Mouse (Mus musculus): ENCODE data around the gene Rhno1.
A peak's percentile ranks its signal among the peaks of the same experiment; 100 is the strongest.

Rhno1 gene

DNA sequence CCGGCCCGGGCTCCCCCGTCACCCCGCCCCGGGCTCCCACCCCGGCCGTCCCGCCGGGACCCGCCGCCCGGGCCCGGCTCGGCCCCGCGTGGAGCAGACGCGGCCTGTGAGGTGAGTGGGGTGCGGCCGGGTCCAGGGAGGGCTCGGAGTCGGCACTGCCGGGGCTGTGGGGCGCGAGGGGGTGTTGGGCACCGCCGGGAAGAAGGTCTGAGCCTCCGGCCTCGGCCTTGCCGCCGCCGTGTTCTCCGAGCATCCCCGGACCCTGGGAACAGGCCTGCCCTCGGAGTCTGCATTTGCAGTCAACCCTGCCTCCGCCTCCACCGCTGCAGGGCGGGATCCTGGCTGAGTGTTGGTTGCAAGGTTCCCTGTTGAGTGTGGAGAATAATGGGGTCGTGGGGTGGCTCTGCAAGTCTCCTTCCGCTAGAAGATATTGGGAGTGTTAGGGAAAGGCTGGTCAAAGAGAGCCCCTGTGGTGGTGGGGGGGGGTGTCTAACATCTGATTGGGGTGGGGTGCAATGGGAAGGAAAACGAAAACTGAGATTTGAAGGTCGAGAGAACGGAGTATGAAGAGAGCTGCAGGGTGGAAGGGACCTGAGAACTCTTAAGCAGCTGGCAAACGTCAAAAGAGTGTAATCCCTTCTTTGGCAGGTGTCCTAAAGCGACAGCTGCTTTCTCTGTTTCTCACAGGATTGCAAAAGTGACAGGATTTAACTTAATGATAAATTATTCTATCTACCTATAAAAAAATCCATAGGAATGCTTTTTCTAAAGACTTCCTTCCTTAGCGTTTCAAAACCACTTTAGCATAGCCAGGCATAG, 505 bp upstream of the Rhno1 start:
- DNase-seq (ENCODE audit: low spot score in 2 of 2), result peak in 1 of 2 experiments; percentile 28

- no peak for DNase-seq (ENCODE audit: low spot score in 2 of 2)
Measured at GRCm38 (mm10) chr6:128361901-128362300, 810 bp downstream of the Rhno1 start.

GRCm38 (mm10) chr6:128358999-128359398, 3.7 kb downstream of the Rhno1 start:
- DNase-seq (ENCODE audit: low spot score in 2 of 2), result peak in 1 of 2 experiments; percentile 69

DNA sequence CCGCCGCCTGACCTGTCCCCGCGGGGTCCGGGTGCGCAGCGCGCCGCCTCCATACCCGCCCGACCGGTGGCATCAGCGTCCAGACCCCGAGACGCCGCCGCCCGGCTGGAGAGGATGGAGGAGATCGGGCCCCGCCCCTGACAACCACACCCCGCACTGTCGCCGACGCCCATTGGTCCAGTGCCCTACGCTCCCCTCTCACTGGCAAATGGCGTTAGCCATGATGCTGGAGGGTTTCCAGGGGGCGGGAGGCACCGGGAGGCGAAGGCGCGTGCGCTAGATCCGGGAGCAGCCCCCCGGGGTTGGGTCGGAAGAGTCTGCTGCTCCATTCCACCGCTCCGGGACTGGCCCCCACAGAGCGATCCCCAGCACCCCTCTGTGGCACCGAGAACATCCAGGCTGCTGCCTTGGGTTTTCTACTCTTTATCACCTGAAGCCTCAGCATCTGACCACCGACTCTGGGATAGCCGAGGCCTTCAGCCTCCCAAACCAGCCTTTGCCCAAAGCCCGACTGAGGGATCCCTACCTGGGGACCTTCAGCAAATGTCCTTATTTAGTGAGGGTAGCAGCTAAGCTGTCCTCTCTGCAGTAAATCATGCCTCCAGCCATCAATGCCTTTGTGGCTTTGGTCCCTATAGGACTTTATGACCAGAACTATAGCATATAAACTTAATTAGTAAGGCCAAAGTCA, 6.8 kb downstream of the Rhno1 start, which contains the start of gene Tulp3:
Gene Tulp3, minus strand, starts transcription at position 126 of the 691 bp plus-strand sequence.
- DNase-seq (ENCODE audit: low spot score in 2 of 2), result peak; percentile 95 to 96

DNA sequence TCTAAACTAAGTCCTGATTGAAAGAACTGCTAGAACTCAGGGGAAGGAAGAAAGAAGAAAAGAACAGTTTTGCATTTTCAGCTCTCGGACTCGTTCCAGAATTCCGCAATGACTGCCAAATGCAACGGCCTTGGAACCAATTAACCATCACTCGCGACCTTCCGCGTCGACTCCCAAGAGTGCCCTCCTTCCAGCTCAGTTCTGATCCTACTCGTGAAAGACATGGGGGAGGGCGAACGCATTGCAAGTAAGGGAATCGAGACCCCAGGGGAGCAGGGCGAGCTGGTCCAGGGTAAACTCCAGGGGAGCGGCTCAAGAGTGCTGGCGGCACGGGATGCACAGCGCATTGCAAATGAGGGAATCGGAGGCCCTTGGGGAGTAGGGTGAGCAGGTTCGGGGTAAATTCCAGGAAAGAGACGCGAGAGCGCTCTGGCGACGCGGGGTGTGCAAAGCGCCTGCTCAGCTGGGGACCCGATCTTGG, 7.5 kb downstream of the Rhno1 start:
- peak; percentile 48 to 49 for DNase-seq (ENCODE audit: low spot score in 2 of 2)

DNA sequence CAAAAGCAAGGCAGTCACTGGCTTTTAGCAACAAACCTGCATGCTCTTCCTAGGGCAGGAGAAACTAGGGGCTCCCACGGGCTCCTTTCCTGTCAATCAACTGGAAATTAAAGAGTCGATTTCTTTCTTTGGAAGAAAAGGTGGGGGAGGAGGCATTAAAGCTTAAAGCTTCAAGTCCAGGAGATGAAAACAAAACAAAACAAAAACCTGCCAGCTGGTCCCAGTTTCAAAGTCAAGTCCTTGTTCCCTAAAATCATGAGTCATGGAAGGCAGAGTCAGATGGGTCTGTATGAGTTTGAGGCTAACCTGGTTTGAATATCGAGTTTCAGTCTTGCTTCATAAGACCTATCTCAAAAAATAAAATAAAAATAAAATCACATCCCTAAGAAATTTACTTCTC, 8.6 kb downstream of the Rhno1 start:
- no peak for DNase-seq (ENCODE audit: low spot score in 2 of 2)

- DNase-seq (ENCODE audit: low spot score in 2 of 2), result peak; percentile 32 to 45
Measured at GRCm38 (mm10) chr6:128349711-128350110, 13.0 kb downstream of the Rhno1 start.

- DNase-seq (ENCODE audit: low spot score in 2 of 2), result no peak
Measured at GRCm38 (mm10) chr6:128346782-128347181, 15.9 kb downstream of the Rhno1 start.

- no peak for DNase-seq (ENCODE audit: low spot score in 2 of 2)
Measured at GRCm38 (mm10) chr6:128345623-128346022, 17.1 kb downstream of the Rhno1 start.

GRCm38 (mm10) chr6:128341956-128342723, 20.6 kb downstream of the Rhno1 start:
- DNase-seq (ENCODE audit: low spot score in 2 of 2), result no peak

DNA sequence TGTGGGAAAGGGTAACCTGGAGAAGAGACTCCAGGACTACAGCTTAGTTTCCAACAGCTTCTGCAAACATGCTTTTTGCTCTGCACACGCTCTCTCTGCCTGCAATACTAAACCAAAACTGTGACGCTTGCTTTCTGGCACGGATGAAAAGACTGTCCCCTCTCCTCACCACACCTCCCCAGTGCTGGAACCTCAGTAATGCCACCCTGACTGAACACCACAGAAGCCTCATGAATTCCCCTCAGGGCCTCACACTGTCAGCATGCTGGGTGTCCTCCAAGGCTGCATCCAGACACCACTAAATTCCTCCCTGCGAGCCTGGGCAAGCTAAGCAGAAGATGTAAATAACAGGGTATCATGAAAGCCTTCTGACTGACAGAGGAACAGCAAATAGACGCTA, 23.8 kb downstream of the Rhno1 start:
- DNase-seq (ENCODE audit: low spot score in 2 of 2), result no peak

- no peak for DNase-seq (ENCODE audit: low spot score in 2 of 2)
Measured at GRCm38 (mm10) chr6:128337467-128337866, 25.2 kb downstream of the Rhno1 start.

DNA sequence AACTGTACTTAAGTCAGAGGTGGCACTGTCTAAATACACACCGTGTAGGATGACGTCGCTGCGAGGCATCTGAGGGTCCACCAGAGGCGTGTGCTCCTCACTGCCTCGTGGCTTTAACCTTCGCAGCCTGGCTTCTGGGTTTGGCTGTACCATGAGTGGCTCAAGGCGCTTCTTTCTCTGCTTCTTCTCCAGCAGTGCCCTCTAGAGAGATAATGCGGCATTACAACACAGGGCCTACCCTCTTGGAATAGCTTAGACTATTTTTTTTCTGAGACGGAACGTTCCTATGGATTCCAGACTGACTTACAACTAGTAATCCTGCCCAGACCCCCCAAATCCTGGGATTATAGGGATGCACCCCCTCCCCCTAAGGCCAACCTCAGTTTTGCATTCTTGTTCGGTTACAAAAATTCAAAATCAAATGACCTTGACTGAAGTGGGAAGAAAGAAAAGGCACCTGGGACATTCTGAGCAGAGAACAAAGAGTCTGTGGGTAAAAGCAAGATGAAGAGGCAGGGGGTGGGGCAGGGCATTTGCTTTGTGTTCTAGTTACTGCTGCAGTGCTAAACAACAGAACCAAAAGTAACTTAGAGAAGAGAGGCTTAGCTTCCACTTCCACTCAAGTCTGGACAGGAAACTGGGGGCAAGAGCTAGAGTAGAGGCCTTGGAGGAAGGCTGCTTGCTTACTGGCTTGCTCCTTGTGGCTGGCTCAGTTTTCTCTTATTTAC, 28.1 kb downstream of the Rhno1 start:
- DNase-seq (ENCODE audit: low spot score in 2 of 2), result peak in 1 of 2 experiments; percentile 67

DNA sequence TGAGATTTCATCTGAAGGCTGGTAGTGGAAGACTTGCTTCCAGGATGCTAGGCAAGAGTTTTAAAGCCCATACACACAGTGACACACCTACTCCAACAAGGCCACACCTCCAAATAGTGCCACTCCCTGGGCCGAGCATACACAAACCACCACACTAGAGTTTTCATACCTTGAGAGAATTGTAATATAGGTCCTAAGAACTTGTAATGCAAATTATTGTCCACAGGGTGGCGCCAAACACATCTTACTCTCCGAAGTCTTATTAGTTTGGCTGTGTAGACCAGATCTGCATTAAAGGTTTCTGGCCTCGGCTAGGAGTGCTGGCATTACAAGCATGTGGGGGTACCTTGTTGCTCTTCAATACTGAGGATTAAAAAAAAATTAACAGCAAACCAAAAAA, 44.4 kb downstream of the Rhno1 start:
- peak in 1 of 2 experiments; percentile 55 for DNase-seq (ENCODE audit: low spot score in 2 of 2)

GRCm38 (mm10) chr6:128315597-128315996, 47.1 kb downstream of the Rhno1 start:
- no peak for DNase-seq (ENCODE audit: low spot score in 2 of 2)

- DNase-seq (ENCODE audit: low spot score in 2 of 2), result no peak
Measured at GRCm38 (mm10) chr6:128314796-128315195, 47.9 kb downstream of the Rhno1 start.

DNA sequence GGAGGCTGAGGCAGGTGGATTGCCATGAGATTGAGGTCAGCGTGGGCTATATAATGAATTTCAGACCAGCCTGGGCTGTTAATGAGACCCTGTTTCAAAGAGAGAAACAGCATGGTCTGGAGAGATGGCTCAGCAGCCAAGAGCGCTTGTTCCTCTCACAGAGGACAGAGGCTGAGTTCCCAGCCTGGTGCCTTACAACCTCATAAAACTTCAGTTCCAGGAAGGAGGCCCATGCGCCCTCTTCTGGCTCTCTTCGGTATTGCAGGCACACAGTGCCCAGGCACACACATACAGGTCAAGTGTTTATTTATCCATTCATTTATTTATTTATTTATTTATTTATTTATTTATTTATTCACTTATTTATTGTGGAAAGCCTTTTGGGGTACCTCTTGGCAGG, 54.4 kb downstream of the Rhno1 start:
- DNase-seq (ENCODE audit: low spot score in 2 of 2), result no peak
